Mouse (Mus musculus) liver, embryonic 15.5 days (tissue): Measurements from ENCODE around the gene Kctd21. TPM values are rescaled to one million over a fixed set of nuclear protein-coding genes. Genes with fewer than 3 reads are reported as not detected.

Source experiments
- ATAC-seq: fragments of 200-750 bp; cut with Nextera tagmentation; 2 replicates; pipeline ENCODE4 v1.8.0; 2017; ENCODE audit warnings: moderate number of reproducible peaks, mild to moderate bottlenecking, moderate library complexity; ENCODE audit not compliant: insufficient read depth
- H3K27ac ChIP-seq: fragments of 300-500 bp; sonication (generic); replicated peaks from 2 replicates; pipeline ENCODE4 v1.5.1; 2015; ENCODE audit warnings: mild to moderate bottlenecking, inconsistent platforms
- H3K27me3 ChIP-seq: fragments of 300-500 bp; sonication (generic); 2 replicates; pipeline ENCODE4 v1.6.1; 2015; ENCODE audit warnings: mild to moderate bottlenecking, inconsistent platforms
- H3K36me3 ChIP-seq: fragments of 300-500 bp; sonication (generic); replicated peaks from 2 replicates; pipeline ENCODE4 v1.6.1; 2015; ENCODE audit warnings: moderate library complexity, mild to moderate bottlenecking, inconsistent platforms
- H3K4me1 ChIP-seq: fragments of 300-500 bp; sonication (generic); replicated peaks from 2 replicates; pipeline ENCODE4 v1.6.1; 2015; ENCODE audit warnings: inconsistent platforms
- H3K4me2 ChIP-seq: fragments of 300-500 bp; sonication (generic); 2 replicates; pipeline ENCODE4 v1.6.1; 2015; ENCODE audit warnings: moderate library complexity, mild to moderate bottlenecking, inconsistent platforms
- H3K4me3 ChIP-seq: fragments of 300-500 bp; sonication (generic); replicated peaks from 2 replicates; pipeline ENCODE4 v1.5.1; 2015; ENCODE audit warnings: mild to moderate bottlenecking, inconsistent platforms
- H3K9ac ChIP-seq: fragments of 300-500 bp; sonication (generic); 2 replicates; pipeline ENCODE4 v1.6.1; 2015; ENCODE audit warnings: moderate library complexity, mild to moderate bottlenecking, inconsistent platforms
- H3K9me3 ChIP-seq: fragments of 300-500 bp; sonication (generic); replicated peaks from 2 replicates; pipeline ENCODE4 v1.6.1; 2016; ENCODE audit warnings: inconsistent platforms
- WGBS: fragments of 180-500 bp; shearing (Covaris S2); methylation state at CpG from one replicate; pipeline ENCODE4 v1.1.7; 2015; ENCODE audit warnings: mixed read lengths; ENCODE audit not compliant: insufficient replicate concordance; 5-methylcytosine and 5-hydroxymethylcytosine counted together
- polyA plus RNA-seq: library from polyadenylated mRNA; unstranded; fragments of >200 nt; fragmentation: Nextera tagmentation; extraction: Ambion mirVana; gene quantifications from 2 replicates; pipeline ENCODE4 v1.2.1, GENCODE M21; 2015

Gene Kctd21
- polyA plus RNA-seq, 1 experiment from 2014 or later: 1.2 TPM

DNA sequence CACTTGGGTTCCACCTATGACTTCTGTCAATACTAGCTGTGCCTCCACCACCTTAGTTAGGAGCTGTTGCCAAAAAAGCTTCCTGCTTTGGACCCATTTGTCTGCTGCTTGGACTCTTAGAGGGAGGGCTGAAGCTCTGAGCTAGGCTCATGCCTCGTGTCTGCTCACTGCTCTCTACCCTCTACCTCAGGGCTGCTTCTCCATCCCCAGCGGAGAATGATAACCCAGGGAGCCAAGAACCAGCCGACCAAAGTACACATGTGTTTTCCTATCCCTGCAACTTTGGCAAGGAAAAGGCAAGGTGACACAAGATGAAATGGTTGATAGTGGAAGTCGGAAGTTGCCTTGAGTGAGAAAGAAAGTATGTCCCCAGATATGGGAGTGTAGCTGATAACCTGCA, 26.9 kb upstream of the Kctd21 start:
- WGBS: 55% methylated on average over 4 of the region's 4 CpGs
- ATAC-seq: no peak

GRCm38 (mm10) chr7:97306813-97307212, 25.3 kb upstream of the Kctd21 start:
- H3K9me3 ChIP-seq: no peaks in the 10 kb centered on the region
- no peaks in the 10 kb centered on the region for H3K4me1 ChIP-seq
- ATAC-seq: no peak
- no peak overlapping the region for H3K4me2 ChIP-seq
- H3K9ac ChIP-seq: no peak overlapping the region
- peaks cover 24% of the 10 kb centered on the region for H3K36me3 ChIP-seq
- H3K27me3 ChIP-seq: no peaks in the 10 kb centered on the region
- WGBS: 71% methylated on average over 2 of the region's 2 CpGs
- no peak overlapping the region for H3K4me3 ChIP-seq
- no peak overlapping the region for H3K27ac ChIP-seq

More for the DNA sequence above, 26.9 kb upstream of the Kctd21 start:
- Histone ChIP-seq H3K4me3 (no peak overlapping the region), H3K4me2 (no peak overlapping the region), H3K27ac (no peak overlapping the region), H3K4me1 (no peaks in the 10 kb centered on the region), H3K9ac (no peak overlapping the region), H3K27me3 (no peaks in the 10 kb centered on the region), H3K36me3 (peaks cover 29% of the 10 kb centered on the region), H3K9me3 (no peaks in the 10 kb centered on the region)

- ATAC-seq: no peak
- Histone ChIP-seq H3K4me3 (no peak overlapping the region), H3K27ac (no peak overlapping the region), H3K9me3 (no peaks in the 10 kb centered on the region), H3K9ac (no peak overlapping the region), H3K27me3 (no peaks in the 10 kb centered on the region), H3K36me3 (peaks cover 24% of the 10 kb centered on the region), H3K4me2 (no peak overlapping the region), H3K4me1 (no peaks in the 10 kb centered on the region)
- 84% methylated on average over 1 of the region's 1 CpGs for WGBS
Observed at GRCm38 (mm10) chr7:97307546-97307945, 24.6 kb upstream of the Kctd21 start.

DNA sequence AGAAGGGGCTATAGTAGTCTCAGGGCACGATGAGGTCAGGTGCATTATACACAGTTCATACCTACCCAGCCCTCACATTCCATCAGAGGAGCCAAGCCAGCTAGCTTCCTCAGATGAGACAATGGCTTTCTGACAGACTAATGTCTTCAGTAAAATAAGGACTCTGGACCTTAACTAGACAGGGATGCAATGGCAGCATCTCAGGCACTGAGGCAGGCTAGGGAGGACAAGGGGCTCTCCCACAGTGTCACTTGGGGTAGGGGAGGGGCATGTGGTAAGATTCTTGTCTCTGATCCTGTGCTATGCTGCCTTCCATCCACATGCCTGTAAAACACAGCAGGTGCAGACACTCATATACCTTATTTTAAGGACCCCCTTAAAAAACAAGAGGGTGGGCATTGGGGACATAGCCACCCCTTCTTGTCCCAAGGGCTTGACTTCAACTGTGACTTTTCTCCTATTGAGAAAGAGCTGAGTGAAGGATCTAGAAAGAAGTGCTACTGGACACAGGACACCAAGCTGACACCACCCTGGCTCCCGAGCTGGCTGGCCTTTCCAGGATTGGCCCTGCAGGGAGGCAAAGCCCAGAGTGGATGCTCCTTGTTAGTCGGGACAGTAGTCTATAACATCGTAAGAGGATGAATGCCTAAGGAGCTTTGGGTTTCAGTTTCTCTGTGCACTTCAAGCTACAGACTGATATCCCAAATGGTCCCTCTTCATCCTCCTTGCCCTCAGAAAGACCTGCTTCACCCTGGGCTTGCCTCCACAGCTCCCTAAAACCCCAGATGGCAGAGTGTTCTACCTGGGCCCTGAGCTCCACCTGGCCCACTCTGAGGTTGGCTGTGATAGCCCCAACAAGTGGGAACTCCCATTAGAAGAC, 22.4 kb upstream of the Kctd21 start:
- WGBS: 69% methylated on average over 4 of the region's 4 CpGs
- Histone ChIP-seq H3K4me1 (no peaks in the 10 kb centered on the region), H3K36me3 (peaks cover 15% of the 10 kb centered on the region; the same call in 1 of the 2 replicates), H3K9me3 (no peaks in the 10 kb centered on the region), H3K27me3 (no peaks in the 10 kb centered on the region), H3K4me3 (no peak overlapping the region), H3K9ac (no peak overlapping the region), H3K27ac (no peak overlapping the region), H3K4me2 (no peak overlapping the region)
- no peak for ATAC-seq

- Histone ChIP-seq H3K9ac (no peak overlapping the region), H3K4me1 (no peaks in the 10 kb centered on the region), H3K27ac (no peak overlapping the region), H3K27me3 (no peaks in the 10 kb centered on the region), H3K36me3 (peaks cover 15% of the 10 kb centered on the region; the same call in 1 of the 2 replicates), H3K9me3 (no peaks in the 10 kb centered on the region), H3K4me3 (no peak overlapping the region), H3K4me2 (no peak overlapping the region)
- WGBS: 74% methylated on average over 3 of the region's 3 CpGs
- ATAC-seq: no peak
Observed at GRCm38 (mm10) chr7:97310341-97310635, 21.8 kb upstream of the Kctd21 start.

DNA sequence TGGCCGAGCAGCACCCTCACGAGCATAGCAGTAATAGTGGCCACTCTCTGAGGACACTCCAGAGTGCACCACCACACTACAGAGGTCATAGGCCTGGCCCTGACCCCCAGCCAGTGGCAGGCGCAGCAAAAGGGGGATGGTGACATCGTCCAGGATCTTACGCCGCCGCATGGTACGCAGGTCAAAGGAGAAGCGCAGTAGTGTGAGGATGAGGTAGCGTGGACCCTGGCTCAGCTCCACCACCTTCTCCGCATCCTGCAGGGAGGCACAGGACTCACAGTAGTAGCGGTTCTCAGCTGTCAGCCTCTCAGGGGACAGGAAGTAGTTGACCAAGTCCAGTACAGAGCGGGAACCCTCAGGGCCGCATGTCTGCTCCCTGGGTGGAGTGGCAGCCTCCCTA, 20.5 kb upstream of the Kctd21 start:
- no peak overlapping the region for H3K27ac ChIP-seq
- H3K27me3 ChIP-seq: no peaks in the 10 kb centered on the region
- no peaks in the 10 kb centered on the region for H3K4me1 ChIP-seq
- 81% methylated on average over 14 of the region's 14 CpGs for WGBS
- no peak overlapping the region for H3K4me3 ChIP-seq
- H3K9me3 ChIP-seq: no peaks in the 10 kb centered on the region
- H3K36me3 ChIP-seq: peaks cover 15% of the 10 kb centered on the region; the same call in 1 of the 2 replicates
- ATAC-seq: no peak
- no peak overlapping the region for H3K9ac ChIP-seq
- H3K4me2 ChIP-seq: no peak overlapping the region

GRCm38 (mm10) chr7:97312196-97312595, 19.9 kb upstream of the Kctd21 start:
- 85% methylated on average over 17 of the region's 17 CpGs for WGBS
- ATAC-seq: no peak
- H3K4me3 ChIP-seq: no peak overlapping the region

DNA sequence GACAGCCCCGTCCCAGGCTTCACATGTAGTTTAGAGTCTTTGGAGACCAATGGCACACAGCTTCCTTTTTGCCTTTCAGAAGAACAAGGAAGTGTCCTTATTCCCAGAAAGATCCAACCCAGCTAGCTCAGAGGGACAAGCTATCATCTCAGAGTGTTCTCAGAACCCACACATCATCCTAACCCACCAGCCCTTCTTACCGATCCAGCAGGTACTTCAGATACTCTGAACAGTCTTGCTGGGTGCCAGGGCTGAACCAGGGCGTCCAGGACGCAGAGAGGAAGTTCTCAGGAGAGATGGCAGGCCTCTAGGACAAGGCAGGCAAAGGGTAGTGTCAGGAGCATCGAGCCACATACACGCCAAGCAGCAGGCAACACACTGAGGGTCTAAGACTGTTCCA, 19.3 kb upstream of the Kctd21 start:
- Histone ChIP-seq H3K4me1 (no peaks in the 10 kb centered on the region), H3K27ac (no peak overlapping the region), H3K4me2 (no peak overlapping the region), H3K4me3 (no peak overlapping the region), H3K9me3 (no peaks in the 10 kb centered on the region), H3K9ac (no peak overlapping the region), H3K36me3 (peaks cover 8% of the 10 kb centered on the region; the same call in 1 of the 2 replicates), H3K27me3 (no peaks in the 10 kb centered on the region; the same call in 1 of the 2 replicates)
- 63% methylated on average over 6 of the region's 6 CpGs for WGBS
- ATAC-seq: no peak

More at GRCm38 (mm10) chr7:97312196-97312595, 19.9 kb upstream of the Kctd21 start:
- Histone ChIP-seq H3K4me2 (no peak overlapping the region), H3K9me3 (no peaks in the 10 kb centered on the region), H3K36me3 (peaks cover 12% of the 10 kb centered on the region; the same call in 1 of the 2 replicates), H3K27me3 (no peaks in the 10 kb centered on the region), H3K4me1 (no peaks in the 10 kb centered on the region), H3K27ac (no peak overlapping the region), H3K9ac (no peak overlapping the region)

DNA sequence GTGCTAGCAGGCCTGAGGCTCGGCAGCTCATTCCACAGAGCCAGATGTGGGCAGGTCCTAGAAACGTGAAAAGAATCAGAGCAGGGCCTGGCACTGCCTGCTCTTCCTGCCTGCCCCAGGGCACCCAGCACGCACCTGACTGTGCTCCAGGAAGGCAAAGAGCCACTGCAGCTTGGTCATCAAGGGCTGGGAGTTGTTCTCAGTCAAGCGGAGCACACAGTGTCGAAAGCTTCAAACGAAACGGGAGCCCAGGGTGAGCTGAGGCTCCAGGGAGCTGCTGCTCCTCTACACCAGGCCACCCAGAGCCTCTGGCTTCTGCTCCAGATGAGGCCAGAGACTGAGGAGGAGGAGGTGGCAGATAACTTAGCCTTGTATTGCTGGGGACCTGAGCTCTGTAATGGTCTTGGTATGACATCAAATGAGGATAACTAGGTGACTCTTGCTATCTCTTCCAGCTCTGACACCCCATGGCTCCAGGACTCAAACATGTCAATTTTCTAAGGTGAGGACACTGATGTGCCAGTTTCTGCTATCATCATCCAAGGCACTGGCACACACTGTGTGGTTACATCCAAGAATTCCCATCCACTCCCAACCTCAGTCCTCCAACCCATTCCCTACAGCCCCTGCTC, 18.6 kb upstream of the Kctd21 start:
- Histone ChIP-seq H3K4me3 (no peak overlapping the region), H3K27me3 (no peaks in the 10 kb centered on the region; the same call in 1 of the 2 replicates), H3K36me3 (peaks cover 3% of the 10 kb centered on the region; the same call in 1 of the 2 replicates), H3K9ac (no peak overlapping the region), H3K4me2 (no peak overlapping the region), H3K4me1 (no peaks in the 10 kb centered on the region), H3K27ac (no peak overlapping the region), H3K9me3 (no peaks in the 10 kb centered on the region)
- 66% methylated on average over 7 of the region's 7 CpGs for WGBS
- ATAC-seq: no peak

- no peak overlapping the region for H3K4me3 ChIP-seq
- no peaks in the 10 kb centered on the region for H3K9me3 ChIP-seq
- H3K4me2 ChIP-seq: no peak overlapping the region
- no peaks in the 10 kb centered on the region for H3K4me1 ChIP-seq
- 61% methylated on average over 5 of the region's 5 CpGs for WGBS
- no peaks in the 10 kb centered on the region for H3K36me3 ChIP-seq
- no peak overlapping the region for H3K27ac ChIP-seq
- H3K27me3 ChIP-seq: no peaks in the 10 kb centered on the region; the same call in 1 of the 2 replicates
- H3K9ac ChIP-seq: no peak overlapping the region
- no peak for ATAC-seq
Observed at GRCm38 (mm10) chr7:97314646-97315045, 17.5 kb upstream of the Kctd21 start.

- Histone ChIP-seq H3K9ac (no peak overlapping the region), H3K36me3 (no peaks in the 10 kb centered on the region), H3K27me3 (no peaks in the 10 kb centered on the region; the same call in 1 of the 2 replicates), H3K27ac (no peak overlapping the region), H3K4me3 (no peak overlapping the region), H3K4me2 (no peak overlapping the region), H3K4me1 (no peaks in the 10 kb centered on the region), H3K9me3 (no peaks in the 10 kb centered on the region)
- ATAC-seq: no peak
- WGBS: 72% methylated on average over 6 of the region's 6 CpGs
Observed at GRCm38 (mm10) chr7:97315656-97316055, 16.5 kb upstream of the Kctd21 start.
